Mouse (Mus musculus): ENCODE measurements around the gene Pum2. TPM values are rescaled to one million over a fixed set of nuclear protein-coding genes. Genes with fewer than 3 reads are reported as not detected.

Gene Pum2
- polyA plus RNA-seq, 1 experiment: 99.7 TPM

DNA sequence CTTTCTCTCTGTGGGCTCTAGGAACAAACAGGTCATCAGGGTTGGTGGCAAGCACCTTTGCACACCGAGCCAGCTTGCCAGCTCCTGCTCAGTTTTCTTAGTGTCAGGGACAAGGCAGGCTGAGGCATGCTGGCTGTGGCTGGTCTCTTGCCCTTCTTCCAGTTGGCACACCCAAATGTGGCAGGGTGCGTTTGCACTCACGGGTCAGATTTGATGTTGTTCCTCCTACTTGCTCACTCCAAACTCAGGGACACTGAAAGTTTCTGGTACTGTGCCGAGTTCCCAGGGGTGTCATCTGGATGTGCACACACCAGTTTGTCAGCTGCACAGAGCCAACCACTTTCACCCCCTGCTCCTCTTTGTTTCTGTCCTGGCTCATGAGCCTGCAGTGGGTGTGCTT lies 17.3 kb upstream of the Pum2 start:
- TF ChIP-seq POLR2A (IDR thresholded peaks at IDR 0.05; ENCODE audit: borderline replicate concordance, extremely low read depth, insufficient read depth, insufficient read length, poor library complexity, severe bottlenecking): no peak
- TF ChIP-seq CTCF (IDR thresholded peaks at IDR 0.05; ENCODE audit: borderline replicate concordance, extremely low read depth, insufficient read depth, insufficient read length): no peak
- no peak for DNase-seq (ENCODE audit: low read depth)

DNA sequence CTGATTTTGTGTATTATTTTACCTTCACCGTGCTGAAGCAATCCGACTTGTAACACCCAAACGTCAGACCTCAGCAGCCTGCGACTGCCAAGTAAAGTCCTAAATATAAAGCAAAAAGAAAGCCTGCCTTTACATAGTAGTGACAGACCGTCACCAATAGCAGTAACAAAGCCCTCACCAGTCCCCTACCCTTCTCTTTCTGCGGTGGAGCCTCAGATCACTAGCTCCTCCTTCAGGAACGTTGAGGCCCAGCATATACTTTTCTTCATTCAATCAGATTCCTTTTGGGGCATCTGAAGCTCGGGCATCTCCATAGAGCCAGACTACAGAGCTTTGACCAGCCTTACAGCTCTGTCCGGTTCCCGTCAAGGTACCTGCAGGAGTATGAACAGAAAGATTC lies 16.8 kb upstream of the Pum2 start:
- TF ChIP-seq POLR2A (IDR thresholded peaks at IDR 0.05; ENCODE audit: borderline replicate concordance, extremely low read depth, insufficient read depth, insufficient read length, poor library complexity, severe bottlenecking): no peak
- TF ChIP-seq CTCF (IDR thresholded peaks at IDR 0.05; ENCODE audit: borderline replicate concordance, extremely low read depth, insufficient read depth, insufficient read length): no peak

GRCm38 (mm10) chr12:8657629-8658366 lies 16.1 kb upstream of the Pum2 start:
- TF ChIP-seq POLR2A (IDR thresholded peaks at IDR 0.05; ENCODE audit: borderline replicate concordance, extremely low read depth, insufficient read depth, insufficient read length, poor library complexity, severe bottlenecking): no peak
- TF ChIP-seq CTCF (IDR thresholded peaks at IDR 0.05; ENCODE audit: borderline replicate concordance, extremely low read depth, insufficient read depth, insufficient read length): no peak
- DNase-seq (ENCODE audit: low read depth): no peak

More for the DNA sequence above, 16.8 kb upstream of the Pum2 start:
- DNase-seq (ENCODE audit: low read depth): no peak

GRCm38 (mm10) chr12:8659406-8660279 lies 14.3 kb upstream of the Pum2 start:
- no peak for TF ChIP-seq POLR2A (IDR thresholded peaks at IDR 0.05; ENCODE audit: borderline replicate concordance, extremely low read depth, insufficient read depth, insufficient read length, poor library complexity, severe bottlenecking)
- no peak for TF ChIP-seq CTCF (IDR thresholded peaks at IDR 0.05; ENCODE audit: borderline replicate concordance, extremely low read depth, insufficient read depth, insufficient read length)

GRCm38 (mm10) chr12:8661747-8662146 lies 12.2 kb upstream of the Pum2 start:
- no peak for DNase-seq (ENCODE audit: low read depth)
- no peak for TF ChIP-seq POLR2A (IDR thresholded peaks at IDR 0.05; ENCODE audit: borderline replicate concordance, extremely low read depth, insufficient read depth, insufficient read length, poor library complexity, severe bottlenecking)
- no peak for TF ChIP-seq CTCF (IDR thresholded peaks at IDR 0.05; ENCODE audit: borderline replicate concordance, extremely low read depth, insufficient read depth, insufficient read length)

More at GRCm38 (mm10) chr12:8659406-8660279, 14.3 kb upstream of the Pum2 start:
- DNase-seq (ENCODE audit: low read depth): no peak

DNA sequence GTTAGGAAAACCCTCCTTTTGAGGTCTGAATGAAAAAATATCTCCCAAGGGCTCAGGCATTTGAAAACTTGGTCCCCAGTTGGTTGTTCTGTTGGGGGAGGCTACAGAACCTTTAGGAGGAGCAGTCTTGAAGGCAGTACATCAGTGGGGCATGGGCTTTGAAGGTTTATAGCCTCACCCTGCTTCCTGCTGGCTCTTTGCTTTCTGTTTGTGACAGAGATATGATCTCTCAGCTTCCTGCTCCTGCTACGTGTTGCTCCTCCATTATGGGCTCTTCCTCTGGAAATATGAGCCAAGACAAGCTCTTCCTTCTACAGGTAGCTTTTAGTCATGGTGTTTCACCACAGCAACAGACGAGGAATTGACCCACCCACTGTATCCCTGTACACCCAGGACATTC lies 11.8 kb upstream of the Pum2 start:
- no peak for DNase-seq (ENCODE audit: low read depth)

DNA sequence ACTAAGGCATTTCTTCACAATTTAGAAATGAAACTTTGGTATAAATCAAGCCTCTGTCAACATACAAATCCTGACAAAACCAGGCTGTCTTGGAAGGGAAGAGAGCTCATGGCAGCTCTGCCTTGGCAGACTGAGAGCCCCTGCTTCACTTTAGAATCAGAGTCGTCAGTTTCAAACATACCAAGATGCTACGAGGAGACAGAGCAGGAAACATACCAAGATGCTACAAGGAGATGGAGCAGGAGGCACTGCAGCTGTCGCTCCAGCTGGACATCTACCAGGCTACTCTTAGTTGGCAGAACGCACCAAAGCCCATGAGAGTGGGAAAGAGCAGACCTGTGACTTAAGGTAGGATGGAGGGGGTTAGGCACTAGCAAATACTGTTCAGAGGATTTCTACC lies 11.2 kb upstream of the Pum2 start:
- TF ChIP-seq POLR2A (IDR thresholded peaks at IDR 0.05; ENCODE audit: borderline replicate concordance, extremely low read depth, insufficient read depth, insufficient read length, poor library complexity, severe bottlenecking) (no peak), CTCF (IDR thresholded peaks at IDR 0.05; ENCODE audit: borderline replicate concordance, extremely low read depth, insufficient read depth, insufficient read length) (no peak)
- no peak for DNase-seq (ENCODE audit: low read depth)

More for the DNA sequence above, 11.8 kb upstream of the Pum2 start:
- TF ChIP-seq CTCF (IDR thresholded peaks at IDR 0.05; ENCODE audit: borderline replicate concordance, extremely low read depth, insufficient read depth, insufficient read length) (no peak), POLR2A (IDR thresholded peaks at IDR 0.05; ENCODE audit: borderline replicate concordance, extremely low read depth, insufficient read depth, insufficient read length, poor library complexity, severe bottlenecking) (no peak)

DNA sequence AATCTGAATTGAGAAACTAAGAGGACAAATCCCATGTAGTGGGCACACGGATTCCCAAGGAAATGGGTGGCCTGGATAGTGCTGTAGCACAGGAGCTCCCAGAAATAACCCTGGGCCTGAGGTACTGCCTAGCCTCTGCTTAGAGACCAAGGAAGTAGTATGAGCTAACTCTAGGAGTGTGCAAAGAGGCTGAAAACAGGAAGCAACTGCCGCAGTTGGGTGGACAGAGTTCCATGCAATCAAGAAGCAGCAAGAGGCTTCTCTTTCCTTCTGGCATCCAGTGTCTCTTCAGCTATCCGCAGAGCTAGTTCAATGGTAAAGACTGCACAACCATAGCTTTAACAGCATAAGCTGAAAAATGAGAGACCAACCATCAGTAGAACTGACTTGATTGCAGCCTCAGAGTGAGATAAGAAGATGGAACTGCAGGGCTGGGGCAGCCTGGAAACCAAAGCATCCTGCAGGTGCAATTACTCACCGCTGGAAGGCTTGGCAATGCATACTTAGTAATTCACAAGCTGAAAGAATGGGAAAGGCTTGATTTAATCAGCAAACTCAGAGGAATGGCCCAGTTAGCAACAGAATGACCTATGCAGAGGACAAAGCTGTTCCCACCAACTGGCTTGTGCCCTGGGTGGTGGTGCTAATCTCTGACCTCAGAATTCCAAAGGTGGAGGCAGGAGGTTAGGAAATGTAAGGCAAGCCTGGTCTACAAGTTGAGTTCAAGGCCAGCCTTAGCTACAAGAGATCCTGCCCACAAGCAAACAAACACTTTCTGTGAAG lies 6.3 kb upstream of the Pum2 start:
- no peak for DNase-seq (ENCODE audit: low read depth)
- TF ChIP-seq CTCF (IDR thresholded peaks at IDR 0.05; ENCODE audit: borderline replicate concordance, extremely low read depth, insufficient read depth, insufficient read length): no peak
- TF ChIP-seq POLR2A (IDR thresholded peaks at IDR 0.05; ENCODE audit: borderline replicate concordance, extremely low read depth, insufficient read depth, insufficient read length, poor library complexity, severe bottlenecking): no peak

DNA sequence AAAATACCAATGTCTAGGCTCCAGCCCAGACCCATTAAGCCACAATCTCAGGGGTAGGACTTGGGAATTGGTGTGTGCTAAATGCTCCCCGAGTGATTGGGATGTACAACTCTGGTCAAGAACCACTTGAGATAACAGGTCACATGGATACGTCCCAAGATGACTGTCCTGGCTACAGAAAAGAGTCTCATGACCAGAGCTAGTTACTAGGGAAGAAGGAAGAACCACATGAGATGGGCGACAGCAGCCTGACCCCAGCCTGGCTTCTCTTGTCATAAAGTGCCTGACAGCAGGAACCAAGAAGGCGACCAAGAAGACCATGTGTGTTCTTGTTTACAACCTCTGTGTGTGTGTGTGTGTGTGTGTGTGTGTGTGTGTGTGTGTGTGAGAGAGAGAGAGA lies 4.5 kb upstream of the Pum2 start:
- DNase-seq (ENCODE audit: low read depth): no peak
- TF ChIP-seq CTCF (IDR thresholded peaks at IDR 0.05; ENCODE audit: borderline replicate concordance, extremely low read depth, insufficient read depth, insufficient read length): no peak

GRCm38 (mm10) chr12:8669846-8670245 lies 4.1 kb upstream of the Pum2 start:
- TF ChIP-seq POLR2A (IDR thresholded peaks at IDR 0.05; ENCODE audit: borderline replicate concordance, extremely low read depth, insufficient read depth, insufficient read length, poor library complexity, severe bottlenecking) (no peak), CTCF (IDR thresholded peaks at IDR 0.05; ENCODE audit: borderline replicate concordance, extremely low read depth, insufficient read depth, insufficient read length) (no peak)
- peak; percentile 72 for DNase-seq (ENCODE audit: low read depth)

All from brain, embryonic 14.5 days (tissue).